Mouse (Mus musculus) c-Kit-positive CD71-negative TER-119-negative erythroid progenitor cells, embryonic 14.5 days (primary cell): ENCODE measurements around the gene Bach2.

ENCODE experiments used
- DNase-seq: peaks from one replicate; pipeline ENCODE4 v3.0.0-alpha.2; 2013; ENCODE audit warnings: low read depth

Bach2 gene

GRCm38 (mm10) chr4:32238366-32238854 lies at the start of gene Bach2:
Gene Bach2 (plus strand): TSS chr4:32238804.
- DNase-seq, result peak; percentile 88

- DNase-seq, result no peak
Observed at GRCm38 (mm10) chr4:32189416-32190036, 49.1 kb upstream of the Bach2 start.

GRCm38 (mm10) chr4:32190506-32190905 lies 48.1 kb upstream of the Bach2 start:
- DNase-seq, result no peak

GRCm38 (mm10) chr4:32195945-32196921 lies 42.4 kb upstream of the Bach2 start:
- no peak for DNase-seq

- DNase-seq, result no peak
Observed at GRCm38 (mm10) chr4:32198031-32198430, 40.6 kb upstream of the Bach2 start.

- no peak for DNase-seq
Observed at GRCm38 (mm10) chr4:32198589-32198988, 40.0 kb upstream of the Bach2 start.

GRCm38 (mm10) chr4:32199156-32199555 lies 39.4 kb upstream of the Bach2 start:
- no peak for DNase-seq

- no peak for DNase-seq
Observed at GRCm38 (mm10) chr4:32201114-32201513, 37.5 kb upstream of the Bach2 start.

GRCm38 (mm10) chr4:32202362-32202761 lies 36.2 kb upstream of the Bach2 start:
- no peak for DNase-seq

GRCm38 (mm10) chr4:32204819-32205218 lies 33.8 kb upstream of the Bach2 start:
- DNase-seq, result no peak

GRCm38 (mm10) chr4:32205825-32206224 lies 32.8 kb upstream of the Bach2 start:
- no peak for DNase-seq

GRCm38 (mm10) chr4:32209995-32210394 lies 28.6 kb upstream of the Bach2 start:
- DNase-seq, result no peak

- DNase-seq, result no peak
Observed at GRCm38 (mm10) chr4:32210424-32211184, 28.0 kb upstream of the Bach2 start.

- no peak for DNase-seq
Observed at GRCm38 (mm10) chr4:32212593-32212992, 26.0 kb upstream of the Bach2 start.

- DNase-seq, result no peak
Observed at GRCm38 (mm10) chr4:32216466-32216865, 22.1 kb upstream of the Bach2 start.

GRCm38 (mm10) chr4:32217016-32217415 lies 21.6 kb upstream of the Bach2 start:
- DNase-seq, result no peak

- DNase-seq, result no peak
Observed at GRCm38 (mm10) chr4:32217593-32217992, 21.0 kb upstream of the Bach2 start.

GRCm38 (mm10) chr4:32218371-32218770 lies 20.2 kb upstream of the Bach2 start:
- DNase-seq, result no peak

GRCm38 (mm10) chr4:32219428-32220128 lies 19.0 kb upstream of the Bach2 start:
- no peak for DNase-seq

- no peak for DNase-seq
Observed at GRCm38 (mm10) chr4:32220129-32220491, 18.5 kb upstream of the Bach2 start.

GRCm38 (mm10) chr4:32220961-32221360 lies 17.6 kb upstream of the Bach2 start:
- no peak for DNase-seq

- DNase-seq, result no peak
Observed at GRCm38 (mm10) chr4:32223563-32223962, 15.0 kb upstream of the Bach2 start.
